Mouse (Mus musculus): ENCODE measurements at regions not wholly inside any gene's neighbourhood (a gene's known extent, or its start where the extent isn't known, plus 50 kb on each side); places are given as distances from the start of the nearest gene placed in this dataset.

- TF ChIP-seq CTCF (IDR thresholded peaks at IDR 0.05; ENCODE audit: low read depth) (no peak), EP300 (IDR thresholded peaks at IDR 0.05; ENCODE audit: low read depth) (no peak)
Measured at GRCm38 (mm10) chr1:17493596-17493995, 652.1 kb downstream of the Crisp4 start.
